Mouse (Mus musculus) liver, embryonic 14.5 days (tissue): ENCODE results near the gene Filip1l. TPM values are rescaled to one million over a fixed set of nuclear protein-coding genes. Genes with fewer than 3 reads are reported as not detected.

Experiments used
- ATAC-seq: fragments of 200-750 bp; cut with Nextera tagmentation; 2 replicates; pipeline ENCODE4 v1.8.0; 2017; ENCODE audit warnings: moderate number of reproducible peaks, mild to moderate bottlenecking, moderate library complexity; ENCODE audit not compliant: insufficient read depth
- DNase-seq, 3 experiments: peaks; one replicate each; pipeline ENCODE4 v3.0.0-alpha.2; 2012 to 2013; ENCODE audit warnings: low read depth in 3 of 3, low spot score in 3 of 3
- H3K27ac ChIP-seq: fragments of 300-500 bp; sonication (generic); 2 replicates; pipeline ENCODE4 v1.5.1; 2014; ENCODE audit warnings: moderate library complexity, mild to moderate bottlenecking, control low read depth, inconsistent platforms
- H3K27me3 ChIP-seq: fragments of 300-500 bp; sonication (generic); 2 replicates; pipeline ENCODE4 v1.6.1; 2014; ENCODE audit warnings: mild to moderate bottlenecking, low read length, moderate library complexity; ENCODE audit not compliant: control insufficient read depth, insufficient read depth
- H3K36me3 ChIP-seq: fragments of 300-500 bp; sonication (generic); replicated peaks from 2 replicates; pipeline ENCODE4 v1.6.1; 2014; ENCODE audit warnings: low read depth; ENCODE audit not compliant: control insufficient read depth, insufficient read depth
- H3K4me1 ChIP-seq, 2 experiments: fragments of 200-500 bp in 1 of 2; fragments of 300-500 bp in 1 of 2; sonication (generic) in 1 of 2; replicated peaks; 2 replicates each; pipeline ENCODE4 v1.6.1; 2012 to 2014; ENCODE audit warnings: antibody characterized with exemption in 1 of 2, inconsistent platforms in 1 of 2, low read length in 1 of 2; ENCODE audit not compliant: control insufficient read depth in 2 of 2, insufficient read depth in 2 of 2
- H3K4me2 ChIP-seq: fragments of 300-500 bp; sonication (generic); 2 replicates; pipeline ENCODE4 v1.6.1; 2014; ENCODE audit warnings: low read depth, mild to moderate bottlenecking, control low read depth, moderate library complexity
- H3K4me3 ChIP-seq, 2 experiments: fragments of 200-500 bp in 1 of 2; fragments of 300-500 bp in 1 of 2; sonication (generic) in 1 of 2; 2 replicates each; pipeline ENCODE4 v1.5.1; 2012 to 2014; ENCODE audit warnings: low read depth in 2 of 2, low read length in 2 of 2, mild to moderate bottlenecking in 2 of 2, control low read depth in 1 of 2, inconsistent platforms in 1 of 2, moderate library complexity in 1 of 2; ENCODE audit not compliant: insufficient read depth in 1 of 2
- H3K9ac ChIP-seq: fragments of 300-500 bp; sonication (generic); replicated peaks from 2 replicates; pipeline ENCODE4 v1.6.1; 2014; ENCODE audit warnings: mild to moderate bottlenecking, control low read depth, moderate library complexity
- H3K9me3 ChIP-seq: fragments of 300-500 bp; sonication (generic); 2 replicates; pipeline ENCODE4 v1.6.1; 2016; ENCODE audit warnings: low read length, mixed read lengths; ENCODE audit not compliant: control insufficient read depth
- CTCF ChIP-seq: IDR thresholded peaks from 2 replicates; pipeline ENCODE4 v1.5.1; 2016; ENCODE audit warnings: antibody characterized with exemption, low read depth, control low read depth
- EP300 ChIP-seq: IDR thresholded peaks from 2 replicates; pipeline ENCODE4 v1.6.1; 2016; ENCODE audit warnings: antibody characterized with exemption, low read depth
- whole genome bisulfite sequencing: fragments of 180-500 bp; shearing (Covaris S2); extraction: QIAGEN DNeasy Blood & Tissue Kit; methylation state at CpG from one replicate; pipeline ENCODE4 v1.1.7; 2014; ENCODE audit not compliant: insufficient replicate concordance; 5-methylcytosine and 5-hydroxymethylcytosine counted together
- polyA plus RNA-seq, 2 experiments: library from polyadenylated mRNA; depleted of rRNA in 1 of 2; stranded (reverse) in 1 of 2; unstranded in 1 of 2; fragments of >200 nt; fragmentation: Nextera tagmentation in 1 of 2; extraction: Ambion mirVana in 1 of 2; gene quantifications; 2 replicates each; pipeline versions ENCODE4 v1.2.1 to v1.2.3; 2012 to 2014

Gene Filip1l
- polyA plus RNA-seq, 2 experiments: 2.1 to 3.3 TPM

GRCm38 (mm10) chr16:57402910-57403309, 50.0 kb downstream of the Filip1l start:
- H3K9ac ChIP-seq: no peak overlapping the region
- DNase-seq (no peak), ATAC-seq (no peak)
- H3K9me3 ChIP-seq: no peaks in the 10 kb centered on the region
- H3K27ac ChIP-seq: no peak overlapping the region
- no peak overlapping the region for H3K4me3 ChIP-seq
- 58% methylated on average over 4 of the region's 4 CpGs for WGBS
- no peaks in the 10 kb centered on the region for H3K4me1 ChIP-seq
- H3K27me3 ChIP-seq: no peaks in the 10 kb centered on the region
- no peak overlapping the region for H3K4me2 ChIP-seq
- no peaks in the 10 kb centered on the region for H3K36me3 ChIP-seq
- TF ChIP-seq EP300: no peak
- TF ChIP-seq CTCF: no peak

- DNase-seq (no peak), ATAC-seq (no peak)
- no peaks in the 10 kb centered on the region for H3K4me1 ChIP-seq
- no peak overlapping the region for H3K4me3 ChIP-seq
- no peak overlapping the region for H3K27ac ChIP-seq
- no peak overlapping the region for H3K9ac ChIP-seq
- no peaks in the 10 kb centered on the region for H3K36me3 ChIP-seq
- no peaks in the 10 kb centered on the region for H3K9me3 ChIP-seq
- H3K4me2 ChIP-seq: no peak overlapping the region
- 66% methylated on average over 5 of the region's 5 CpGs for WGBS
- no peaks in the 10 kb centered on the region for H3K27me3 ChIP-seq
- no peak for TF ChIP-seq CTCF
- TF ChIP-seq EP300: no peak
Observed at GRCm38 (mm10) chr16:57403825-57404224, 50.9 kb downstream of the Filip1l start.

- WGBS: 49% methylated on average over 4 of the region's 4 CpGs
- no peak for TF ChIP-seq CTCF
- TF ChIP-seq EP300: no peak
Observed at GRCm38 (mm10) chr16:57412766-57413165, 59.9 kb downstream of the Filip1l start.

DNA sequence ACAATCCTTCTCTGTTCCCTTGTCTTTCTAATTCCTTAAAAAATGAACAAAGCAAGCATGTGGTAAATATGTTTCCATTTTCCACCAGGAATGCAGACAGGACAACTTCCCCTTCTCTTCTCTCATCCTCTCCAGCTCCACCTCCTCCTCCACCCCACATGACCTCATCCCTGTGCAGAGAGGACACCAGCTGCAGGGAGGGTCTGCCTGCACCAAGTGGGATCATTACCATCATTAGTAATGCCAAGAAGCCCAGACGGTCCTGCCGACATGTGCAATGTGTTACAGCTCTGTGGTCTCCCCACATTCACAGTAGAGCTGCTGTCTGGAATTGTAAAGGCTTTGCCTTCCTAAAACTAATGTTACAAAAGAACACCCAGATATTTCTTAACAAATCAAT, 63.2 kb downstream of the Filip1l start:
- Histone ChIP-seq H3K4me3 (no peak overlapping the region), H3K4me1 (no peaks in the 10 kb centered on the region), H3K27me3 (no peaks in the 10 kb centered on the region), H3K27ac (no peak overlapping the region), H3K4me2 (no peak overlapping the region), H3K9ac (no peak overlapping the region), H3K9me3 (no peaks in the 10 kb centered on the region), H3K36me3 (no peaks in the 10 kb centered on the region)
- DNase-seq (no peak), ATAC-seq (no peak)
- TF ChIP-seq CTCF: no peak
- 78% methylated on average over 2 of the region's 2 CpGs for WGBS

More at GRCm38 (mm10) chr16:57412766-57413165, 59.9 kb downstream of the Filip1l start:
- Histone ChIP-seq H3K4me1 (no peaks in the 10 kb centered on the region), H3K36me3 (no peaks in the 10 kb centered on the region), H3K27me3 (no peaks in the 10 kb centered on the region), H3K27ac (no peak overlapping the region), H3K9me3 (no peaks in the 10 kb centered on the region), H3K4me2 (no peak overlapping the region), H3K4me3 (no peak overlapping the region), H3K9ac (no peak overlapping the region)
- DNase-seq: no peak
- ATAC-seq: no peak

DNA sequence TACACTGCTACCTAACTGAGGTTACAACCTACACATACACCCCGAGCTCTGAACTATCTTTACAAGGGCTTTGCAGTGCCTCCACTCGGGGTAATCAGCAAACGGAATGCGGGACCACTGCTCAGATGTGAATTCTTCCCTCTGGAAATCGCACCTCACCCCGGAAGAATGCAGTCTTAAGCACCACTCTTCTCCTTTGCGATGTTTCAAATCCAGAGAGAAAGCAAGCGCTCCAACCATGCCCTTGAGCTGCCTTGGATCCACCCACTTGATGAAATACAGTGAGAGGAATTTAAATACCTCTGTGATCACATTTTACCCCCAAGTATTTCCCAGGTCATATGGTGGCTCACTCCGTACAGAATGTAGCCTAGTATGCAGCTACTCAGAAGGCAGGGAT, 64.1 kb downstream of the Filip1l start:
- ATAC-seq: no peak
- Histone ChIP-seq H3K4me3 (no peak overlapping the region), H3K4me2 (no peak overlapping the region), H3K9me3 (no peaks in the 10 kb centered on the region), H3K4me1 (0 out of 4 replicates have a peak, but pooled peaks cover 0 to 3% of the 10 kb centered on the region in 2 experiments), H3K9ac (no peak overlapping the region), H3K27me3 (no peaks in the 10 kb centered on the region), H3K36me3 (no peaks in the 10 kb centered on the region), H3K27ac (no peak overlapping the region)
- no peak for DNase-seq
- 72% methylated on average over 9 of the region's 9 CpGs for WGBS
- no peak for TF ChIP-seq EP300
- no peak for TF ChIP-seq CTCF
